Mouse (Mus musculus) thymus, adult 2 months (tissue): ENCODE measurements around the gene Sgsh.
"Not testable (repeated sequence)": the region's sequence is repeated elsewhere in the genome, so short reads cannot be mapped to it uniquely, and the experiment has no call there.

Experiments used
- CTCF ChIP-seq: fragments of 200-500 bp; IDR thresholded peaks from 2 replicates; pipeline ENCODE4 v1.5.1; 2012; ENCODE audit warnings: mild to moderate bottlenecking, control low read depth, low read length, moderate library complexity, borderline replicate concordance; ENCODE audit not compliant: control insufficient read depth, poor library complexity, insufficient read depth; ENCODE audit errors: extremely low read depth
- POLR2A ChIP-seq: fragments of 200-500 bp; IDR thresholded peaks from 2 replicates; pipeline ENCODE4 v1.6.1; 2012; ENCODE audit warnings: mild to moderate bottlenecking, low read length, control low read depth, moderate library complexity; ENCODE audit not compliant: control insufficient read depth, poor library complexity, insufficient read depth; ENCODE audit errors: extremely low read depth

DNA sequence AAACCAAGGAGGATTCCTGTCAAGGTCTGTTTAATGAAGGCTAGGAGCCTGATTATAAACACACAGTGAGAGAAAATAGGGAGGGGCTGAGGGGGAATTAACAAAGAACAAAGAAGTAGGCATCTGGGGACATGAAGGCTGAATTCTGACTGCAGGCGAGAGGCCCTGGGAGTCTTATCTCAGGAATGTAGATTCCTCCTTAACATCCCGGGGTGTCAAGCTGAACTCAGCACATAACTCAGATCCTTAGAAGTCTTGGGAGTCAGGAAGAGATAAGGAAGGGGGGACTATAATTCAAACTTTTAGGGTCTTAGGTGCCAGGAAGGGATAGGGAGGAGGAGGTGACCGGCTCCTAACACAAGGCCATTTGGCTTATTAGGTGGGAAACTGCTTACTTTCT, 31.9 kb upstream of the Sgsh start:
- not testable (repeated sequence) for TF ChIP-seq POLR2A, CTCF
